Mouse (Mus musculus) ES-Bruce4 (cell line): ENCODE measurements around the gene Mapk8. TPM values are rescaled to one million over a fixed set of nuclear protein-coding genes. Genes with fewer than 3 reads are reported as not detected.

ENCODE experiments used
- H3K27ac ChIP-seq: 2 replicates; pipeline ENCODE4 v1.5.1; 2012; ENCODE audit warnings: low read length, inconsistent platforms; ENCODE audit not compliant: insufficient read depth
- H3K27me3 ChIP-seq: 2 replicates; pipeline ENCODE4 v1.6.1; 2012; ENCODE audit warnings: mild to moderate bottlenecking, low read length, inconsistent platforms; ENCODE audit not compliant: control insufficient read depth, poor library complexity, insufficient read depth, severe bottlenecking
- H3K36me3 ChIP-seq: 2 replicates; pipeline ENCODE4 v1.6.1; 2012; ENCODE audit warnings: inconsistent platforms, mild to moderate bottlenecking, low read length, moderate library complexity; ENCODE audit not compliant: control insufficient read depth, poor library complexity, insufficient read depth, severe bottlenecking
- H3K4me1 ChIP-seq: one replicate; pipeline ENCODE4 v1.8.1; 2011; ENCODE audit warnings: low read length; ENCODE audit not compliant: control insufficient read depth, insufficient read depth
- H3K4me3 ChIP-seq: 2 replicates; pipeline ENCODE4 v1.5.1; 2011; ENCODE audit warnings: low read depth, mild to moderate bottlenecking, low read length
- H3K9ac ChIP-seq: 2 replicates; pipeline ENCODE4 v1.6.1; 2012; ENCODE audit warnings: low read depth, mild to moderate bottlenecking, inconsistent platforms; ENCODE audit not compliant: poor library complexity, severe bottlenecking
- H3K9me3 ChIP-seq: replicated peaks from 2 replicates; pipeline ENCODE4 v1.6.1; 2012; ENCODE audit warnings: mild to moderate bottlenecking, low read length, inconsistent platforms; ENCODE audit not compliant: control insufficient read depth, poor library complexity, insufficient read depth, severe bottlenecking
- CTCF ChIP-seq: IDR thresholded peaks from one replicate; pipeline ENCODE4 v1.8.1; 2011; ENCODE audit warnings: low read depth, low read length
- EP300 ChIP-seq: IDR thresholded peaks from 2 replicates; pipeline ENCODE4 v1.6.1; 2011; ENCODE audit warnings: low read depth, low read length; ENCODE audit not compliant: insufficient read depth
- POLR2A ChIP-seq: IDR thresholded peaks from one replicate; pipeline ENCODE4 v1.8.1; 2011; ENCODE audit warnings: low read length; ENCODE audit not compliant: insufficient read depth
- polyA plus RNA-seq: library from polyadenylated mRNA; stranded (reverse); fragments of >200 nt; gene quantifications from 2 replicates; pipeline ENCODE4 v1.2.4, GENCODE M21; 2011; ENCODE audit warnings: low read depth; ENCODE audit not compliant: missing spikeins, insufficient read depth, insufficient read length

Gene Mapk8
- polyA plus RNA-seq, 1 experiment: 81.5 TPM

- Histone ChIP-seq H3K36me3 (no peaks in the 10 kb centered on the region; the same call in 1 of the 2 replicates), H3K4me1 (peaks cover 2% of the 10 kb centered on the region), H3K4me3 (no peak overlapping the region), H3K9ac (no peak overlapping the region), H3K27me3 (no peaks in the 10 kb centered on the region), H3K9me3 (no peaks in the 10 kb centered on the region), H3K27ac (no peak overlapping the region)
- TF ChIP-seq POLR2A (no peak), EP300 (no peak), CTCF (no peak)
Measured at GRCm38 (mm10) chr14:33378723-33379122, 68.2 kb downstream of the Mapk8 start.

- Histone ChIP-seq H3K36me3 (no peaks in the 10 kb centered on the region), H3K4me1 (peaks cover 2% of the 10 kb centered on the region), H3K9me3 (no peaks in the 10 kb centered on the region), H3K27ac (no peak overlapping the region), H3K9ac (no peak overlapping the region), H3K4me3 (no peak overlapping the region), H3K27me3 (no peaks in the 10 kb centered on the region)
- TF ChIP-seq CTCF: no peak
- TF ChIP-seq EP300: no peak
- no peak for TF ChIP-seq POLR2A
Measured at GRCm38 (mm10) chr14:33377211-33377610, 69.7 kb downstream of the Mapk8 start.

DNA sequence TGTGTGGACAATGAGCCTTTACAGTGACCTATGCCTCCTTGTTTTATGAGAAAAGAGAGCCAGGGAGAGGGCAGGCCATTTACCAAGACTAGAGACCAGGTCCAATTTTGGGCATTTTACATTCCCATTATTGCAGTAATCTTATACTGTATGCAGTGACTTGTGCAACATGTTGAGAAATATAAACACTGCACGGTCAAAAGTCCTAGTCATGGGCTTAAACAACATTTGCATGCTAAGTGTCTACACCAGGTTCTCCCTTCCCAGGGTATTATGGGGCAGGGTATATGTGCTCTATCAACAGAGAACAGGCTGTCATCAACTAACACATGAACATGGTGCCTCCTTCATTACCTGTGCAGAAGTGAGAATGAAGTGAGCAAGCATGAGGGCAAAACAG is 72.9 kb downstream of the Mapk8 start:
- H3K27me3 ChIP-seq: no peaks in the 10 kb centered on the region
- no peaks in the 10 kb centered on the region for H3K36me3 ChIP-seq
- no peak overlapping the region for H3K4me3 ChIP-seq
- TF ChIP-seq EP300 (no peak), POLR2A (no peak), CTCF (no peak)
- no peak overlapping the region for H3K27ac ChIP-seq
- no peaks in the 10 kb centered on the region for H3K9me3 ChIP-seq
- H3K4me1 ChIP-seq: peaks cover 2% of the 10 kb centered on the region
- H3K9ac ChIP-seq: no peak overlapping the region

GRCm38 (mm10) chr14:33373271-33373670 is 73.7 kb downstream of the Mapk8 start:
- Histone ChIP-seq H3K9ac (no peak overlapping the region), H3K27ac (no peak overlapping the region), H3K4me1 (peaks cover 2% of the 10 kb centered on the region), H3K9me3 (no peaks in the 10 kb centered on the region), H3K27me3 (no peaks in the 10 kb centered on the region), H3K4me3 (no peak overlapping the region), H3K36me3 (no peaks in the 10 kb centered on the region)
- TF ChIP-seq EP300 (no peak), CTCF (no peak), POLR2A (no peak)

DNA sequence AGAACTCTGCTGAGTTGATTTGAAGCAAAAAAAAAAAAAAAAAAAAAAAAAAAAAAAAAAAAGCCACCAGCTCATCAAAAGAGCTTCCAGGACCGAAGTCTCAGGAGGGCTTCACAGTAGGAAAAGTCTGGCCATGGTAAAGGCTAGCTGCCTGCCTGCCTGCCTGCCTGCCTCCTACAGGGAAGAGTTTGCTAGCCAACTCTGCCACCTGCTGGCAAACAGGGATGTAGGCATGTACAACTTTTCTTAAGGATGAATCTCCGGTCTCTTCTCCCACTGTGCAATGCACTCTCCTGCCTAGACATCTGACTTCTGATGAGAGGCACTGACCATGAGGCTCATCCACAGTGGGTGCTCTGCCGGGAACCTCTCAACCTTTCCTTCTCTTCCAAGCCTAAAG is 75.7 kb downstream of the Mapk8 start:
- H3K4me3 ChIP-seq: no peak overlapping the region
- H3K9ac ChIP-seq: no peak overlapping the region
- H3K27ac ChIP-seq: no peak overlapping the region
- TF ChIP-seq POLR2A: no peak
- TF ChIP-seq EP300: no peak
- TF ChIP-seq CTCF: peak; percentile 77
- H3K4me1 ChIP-seq: no peaks in the 10 kb centered on the region
- H3K9me3 ChIP-seq: no peaks in the 10 kb centered on the region
- no peaks in the 10 kb centered on the region for H3K27me3 ChIP-seq
- H3K36me3 ChIP-seq: no peaks in the 10 kb centered on the region

- TF ChIP-seq CTCF: no peak
- TF ChIP-seq EP300: no peak
- TF ChIP-seq POLR2A: no peak
- no peaks in the 10 kb centered on the region for H3K36me3 ChIP-seq
- no peaks in the 10 kb centered on the region for H3K9me3 ChIP-seq
- no peak overlapping the region for H3K27ac ChIP-seq
- H3K4me1 ChIP-seq: no peaks in the 10 kb centered on the region
- no peak overlapping the region for H3K4me3 ChIP-seq
- no peak overlapping the region for H3K9ac ChIP-seq
- no peaks in the 10 kb centered on the region for H3K27me3 ChIP-seq
Measured at GRCm38 (mm10) chr14:33370056-33370455, 76.9 kb downstream of the Mapk8 start.
